ENCODE assay signal across 38 mouse cellular contexts in the genomic region with DNA sequence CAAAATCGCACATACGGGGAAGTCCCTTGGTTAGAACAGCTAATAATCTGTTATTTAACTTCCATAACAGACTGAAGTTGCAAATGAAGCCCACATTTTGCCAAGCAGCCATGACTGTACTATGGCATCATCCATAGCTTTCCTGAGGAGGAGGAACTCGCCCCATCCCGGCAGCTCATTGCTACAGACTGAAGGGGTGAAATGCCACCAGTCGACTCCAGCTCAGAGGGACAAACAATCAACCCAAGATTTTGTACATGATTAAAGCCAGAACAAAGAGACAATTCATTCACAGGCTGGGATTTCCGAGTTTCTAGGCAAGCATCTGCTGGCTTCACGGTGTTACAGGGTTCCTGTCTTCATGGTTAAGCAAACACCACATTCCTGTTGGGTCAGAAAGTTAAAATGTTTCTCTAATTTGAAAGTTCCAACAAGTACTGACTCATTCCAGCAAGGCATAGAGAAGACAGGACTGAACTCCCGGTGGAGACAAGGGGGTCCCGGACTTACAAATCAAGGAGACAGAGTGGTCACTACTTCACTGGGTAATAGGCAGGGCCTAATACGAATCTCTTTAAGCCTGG. TPM values are rescaled to one million over a fixed set of nuclear protein-coding genes. Genes with fewer than 3 reads are reported as not detected.
"Had no signal": no experiment of that assay in that cellular context is flagged by ENCODE, and none has a peak within 500 bp of the region (broad histone marks: within the 10 kb centered on the region; RNA-seq: fewer than 3 reads in every experiment).

No protein-coding gene starts in this region.

- H3K36me3 ChIP-seq: heart, embryonic 13.5 days; heart, embryonic 15.5 days; hindbrain, embryonic 13.5 days; hindbrain, embryonic 15.5 days; kidney, embryonic 15.5 days; limb, embryonic 10.5 days; limb, embryonic 12.5 days; liver, embryonic 13.5 days; liver, embryonic 15.5 days had no signal

- H3K4me3 ChIP-seq: heart, adult 2 months; heart, embryonic 13.5 days; heart, embryonic 15.5 days; hindbrain, embryonic 13.5 days; hindbrain, embryonic 15.5 days; kidney, embryonic 15.5 days; left cerebral cortex, adult 2 months; limb, embryonic 10.5 days; limb, embryonic 12.5 days; liver, embryonic 13.5 days; liver, embryonic 15.5 days had no signal

- H3K27me3 ChIP-seq: heart, embryonic 13.5 days; heart, embryonic 15.5 days; hindbrain, embryonic 13.5 days; hindbrain, embryonic 15.5 days; kidney, embryonic 15.5 days; liver, embryonic 15.5 days had no signal

- H3K4me1 ChIP-seq: hindbrain, embryonic 13.5 days; hindbrain, embryonic 15.5 days; kidney, embryonic 15.5 days; limb, embryonic 10.5 days; limb, embryonic 12.5 days had no signal

- H3K9ac ChIP-seq: heart, embryonic 13.5 days; heart, embryonic 15.5 days; hindbrain, embryonic 13.5 days; hindbrain, embryonic 15.5 days; kidney, embryonic 15.5 days; limb, embryonic 12.5 days; liver, embryonic 13.5 days; liver, embryonic 15.5 days had no signal

- H3K9me3 ChIP-seq: heart, embryonic 13.5 days; heart, embryonic 15.5 days; hindbrain, embryonic 13.5 days; hindbrain, embryonic 15.5 days; kidney, embryonic 15.5 days; limb, embryonic 10.5 days; limb, embryonic 12.5 days; liver, embryonic 13.5 days; liver, embryonic 15.5 days had no signal

- ATAC-seq: hindbrain, postnatal 0 days; intestine, embryonic 16.5 days had no signal

- H3K4me2 ChIP-seq: heart, embryonic 11.5 days; heart, embryonic 13.5 days; heart, embryonic 15.5 days; hindbrain, embryonic 13.5 days; hindbrain, embryonic 15.5 days; kidney, embryonic 15.5 days; limb, embryonic 12.5 days; liver, embryonic 11.5 days; liver, embryonic 13.5 days; liver, embryonic 15.5 days had no signal

- DNase-seq: gastrocnemius, postnatal 14 days; gastrocnemius, postnatal 36 days; heart, adult 2 months; heart, postnatal 14 days; heart, postnatal 36 days; kidney, adult 11 months; kidney, adult 2 months; kidney, adult 9 months; kidney, postnatal 14 days; kidney, postnatal 36 days; layer of hippocampus, adult 9-11 months; liver; liver, embryonic 13.5 days had no signal

- H3K27ac ChIP-seq: heart, adult 2 months; heart, embryonic 13.5 days; heart, embryonic 15.5 days; hindbrain, embryonic 13.5 days; hindbrain, embryonic 15.5 days; hindbrain, postnatal 0 days; kidney, embryonic 15.5 days; kidney, postnatal 0 days; left cerebral cortex, adult 2 months; limb, embryonic 10.5 days; limb, embryonic 12.5 days; liver, embryonic 13.5 days; liver, embryonic 15.5 days had no signal

RNA-seq across cellular contexts. Expression of a gene that starts 1.7 kb away (rescaled TPM):
- total RNA-seq: gastrocnemius, adult 8-10 months; gastrocnemius, postnatal 14 days; gastrocnemius, postnatal 36 days; heart, adult 2 months; heart, postnatal 36 days; hematopoietic stem cell, adult 5-6 weeks; hindbrain, postnatal 0 days; layer of hippocampus, adult 18-20 months; layer of hippocampus, postnatal 14 days; left cerebral cortex, adult 2 months; left cerebral cortex, postnatal 36 days had no signal
- polyA plus RNA-seq: heart, embryonic 11.5 days; heart, embryonic 13.5 days; heart, postnatal 0 days; hindbrain, embryonic 11.5 days; hindbrain, embryonic 13.5 days; hindbrain, embryonic 15.5 days; hindbrain, postnatal 0 days; intestine, embryonic 14.5 days; intestine, embryonic 16.5 days; kidney, adult 2 months; kidney, embryonic 15.5 days; kidney, postnatal 0 days; large intestine, adult 2 months; limb, embryonic 10.5 days; limb, embryonic 12.5 days; liver, embryonic 11.5 days; liver, embryonic 13.5 days; liver, embryonic 15.5 days had no signal

RNA-seq across cellular contexts. Expression of a gene that starts 34.0 kb away (rescaled TPM):
- total RNA-seq: gastrocnemius, postnatal 14 days; gastrocnemius, postnatal 36 days; heart, adult 2 months; heart, postnatal 14 days; heart, postnatal 36 days; hematopoietic stem cell, adult 5-6 weeks; hindbrain, postnatal 0 days; layer of hippocampus, adult 18-20 months; layer of hippocampus, adult 8-10 months; layer of hippocampus, postnatal 14 days; left cerebral cortex, adult 2 months; left cerebral cortex, postnatal 14 days; left cerebral cortex, postnatal 36 days had no signal
- polyA plus RNA-seq: heart, adult 2 months; heart, embryonic 11.5 days; heart, embryonic 13.5 days; heart, embryonic 15.5 days; heart, postnatal 0 days; hindbrain, embryonic 11.5 days; hindbrain, embryonic 13.5 days; hindbrain, embryonic 15.5 days; hindbrain, postnatal 0 days; intestine, embryonic 14.5 days; kidney, adult 2 months; kidney, postnatal 0 days; large intestine, adult 2 months; limb, embryonic 12.5 days had no signal

RNA-seq across cellular contexts. Expression of a gene that starts 36.0 kb away (rescaled TPM):
- total RNA-seq: layer of hippocampus, adult 18-20 months; layer of hippocampus, postnatal 14 days; left cerebral cortex, postnatal 14 days had no signal
